Mouse (Mus musculus) layer of hippocampus, adult 9-10 months (tissue): ENCODE measurements around the gene Myl3.

ENCODE experiments used
- DNase-seq: peaks from one replicate; pipeline ENCODE4 v3.0.0; 2022; ENCODE audit warnings: low spot score

The Myl3 gene

DNA sequence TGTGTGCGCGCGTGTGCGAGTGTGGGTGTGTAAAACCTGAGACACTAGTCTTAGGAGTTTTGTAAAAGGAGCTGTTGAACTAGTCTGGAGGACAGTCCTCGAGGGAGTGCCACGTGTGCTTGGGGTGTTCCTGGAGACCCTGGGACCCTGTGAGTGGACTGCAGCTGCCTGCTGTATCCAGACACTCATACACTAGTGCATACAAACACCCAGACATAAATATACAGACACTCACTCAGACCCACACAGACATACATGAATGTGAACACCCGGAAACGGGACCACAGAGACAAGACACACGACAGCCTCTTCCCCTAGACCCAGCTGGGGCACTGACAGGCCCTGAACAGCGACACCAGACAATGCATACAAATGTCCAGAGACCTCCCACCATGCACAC lies 21.1 kb downstream of the Myl3 start:
- no peak for DNase-seq

- DNase-seq = no peak
Measured at GRCm38 (mm10) chr9:110763405-110763804, 21.7 kb downstream of the Myl3 start.

DNA sequence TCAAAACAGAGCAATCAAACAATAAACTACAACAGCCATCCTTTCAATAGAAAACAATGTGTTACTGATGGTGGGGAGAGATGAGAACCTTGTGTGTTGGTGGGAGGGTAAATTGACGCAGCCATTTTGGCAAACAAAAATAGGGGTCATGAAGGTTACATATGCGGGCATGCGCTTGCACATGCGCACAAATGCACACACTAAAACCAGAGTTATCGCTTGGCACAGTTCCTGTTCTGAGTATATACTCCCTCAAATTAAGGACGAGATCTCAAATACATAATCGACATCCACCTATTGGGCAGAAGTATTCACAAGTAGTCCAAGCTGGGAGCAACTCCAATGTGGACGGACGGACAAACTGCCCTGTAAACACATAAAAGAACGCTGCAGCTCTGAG lies 30.7 kb downstream of the Myl3 start:
- no peak for DNase-seq

DNA sequence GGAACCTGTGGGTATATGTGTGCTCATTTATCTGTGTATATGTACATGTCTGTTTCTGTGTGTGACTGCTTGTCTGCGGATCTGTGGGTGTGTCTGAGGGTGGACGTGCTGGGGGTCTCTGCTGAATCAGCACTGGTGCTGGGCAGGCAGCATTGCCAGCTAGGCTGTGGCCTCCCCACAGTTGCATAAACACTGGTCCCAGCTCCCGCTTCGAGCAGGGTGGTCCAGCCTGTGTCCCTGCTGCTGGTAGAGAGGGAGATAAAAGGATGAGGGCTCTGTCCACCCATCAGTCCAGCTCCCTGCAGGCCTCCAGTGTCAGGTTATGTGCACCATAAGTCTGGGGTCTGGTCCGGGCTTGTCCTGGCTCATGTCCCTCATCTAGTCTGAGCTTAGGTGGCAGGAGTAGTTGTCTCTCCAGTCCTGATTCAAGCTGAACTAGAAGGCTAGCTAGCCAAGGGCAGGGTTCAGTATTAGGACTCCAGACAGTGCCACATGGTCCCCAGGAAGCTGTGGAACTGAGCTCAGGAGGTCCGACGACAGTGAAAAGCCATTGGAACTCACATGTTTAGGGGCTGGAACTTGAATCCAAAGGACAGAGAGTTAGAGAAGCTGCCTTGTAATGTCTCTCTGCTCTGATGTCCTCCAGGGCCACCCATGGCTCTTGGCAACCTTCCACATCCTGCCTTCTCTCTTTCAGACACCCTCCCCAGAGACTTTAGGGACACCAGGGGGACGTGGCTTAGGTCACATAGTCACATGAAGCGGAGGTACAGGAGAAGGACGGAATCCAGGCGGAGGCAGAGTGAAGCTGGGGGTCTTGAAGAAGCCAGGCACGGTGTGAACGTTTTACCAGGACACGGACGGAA lies 33.0 kb downstream of the Myl3 start:
- no peak for DNase-seq

DNA sequence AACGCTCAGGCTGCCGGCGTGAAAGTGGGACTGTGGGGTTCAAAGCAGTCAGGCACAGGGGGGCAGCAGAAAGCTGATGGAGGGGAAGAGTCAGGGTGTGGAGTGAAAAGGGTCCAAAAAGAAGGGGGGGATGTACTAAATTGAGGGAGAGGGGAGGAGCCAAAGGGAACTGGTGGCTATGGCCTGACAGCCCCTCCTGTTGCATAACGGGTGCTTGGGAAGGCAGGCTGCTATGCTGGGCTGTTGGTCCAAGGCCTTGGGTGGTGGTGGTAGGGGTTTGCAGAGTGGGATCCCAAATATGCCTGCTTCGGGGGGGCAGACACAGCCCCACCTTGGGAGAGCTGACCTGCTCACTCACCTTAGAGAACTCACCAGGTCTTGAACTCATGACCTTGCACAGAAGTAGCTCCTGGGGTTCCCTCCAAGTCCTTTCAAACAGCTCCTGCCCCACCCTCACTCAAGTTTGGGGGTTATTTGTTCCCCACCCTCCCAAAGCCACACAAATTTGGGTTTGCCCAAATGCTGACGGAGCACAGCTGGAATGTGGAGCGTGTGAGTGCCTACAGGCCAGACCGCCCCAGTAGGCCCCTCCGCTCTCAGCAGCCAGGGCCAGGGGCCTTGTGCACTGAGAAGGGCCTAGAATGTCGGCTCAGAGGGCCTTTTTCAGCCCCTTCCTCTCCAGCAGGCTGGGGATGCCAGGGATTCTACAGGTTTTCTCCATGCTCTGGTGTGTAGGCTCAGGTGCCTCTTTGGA lies 33.8 kb downstream of the Myl3 start:
- DNase-seq = no peak

GRCm38 (mm10) chr9:110778100-110778499 lies 36.4 kb downstream of the Myl3 start:
- no peak for DNase-seq

DNA sequence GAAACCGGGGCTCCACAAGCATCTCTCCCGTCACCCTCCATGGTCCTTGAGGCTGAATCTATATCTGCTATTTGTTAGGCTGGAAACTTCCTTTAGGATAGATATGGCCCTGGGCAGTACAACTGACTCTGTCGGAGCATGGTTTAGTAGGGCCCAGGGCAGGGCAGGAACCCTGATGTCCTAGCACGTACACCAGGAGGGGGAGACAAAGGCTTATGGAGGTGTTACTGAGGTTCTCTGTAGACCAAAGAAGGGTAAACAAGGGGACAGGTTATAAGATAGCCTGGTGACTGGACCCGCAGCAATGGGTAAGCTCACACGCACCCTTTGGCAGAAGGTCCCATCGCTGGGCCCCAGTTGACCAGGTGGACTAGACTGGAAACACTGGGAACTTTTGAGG lies 36.9 kb downstream of the Myl3 start:
- DNase-seq = no peak

GRCm38 (mm10) chr9:110779242-110779913 lies 37.7 kb downstream of the Myl3 start:
- DNase-seq = no peak

DNA sequence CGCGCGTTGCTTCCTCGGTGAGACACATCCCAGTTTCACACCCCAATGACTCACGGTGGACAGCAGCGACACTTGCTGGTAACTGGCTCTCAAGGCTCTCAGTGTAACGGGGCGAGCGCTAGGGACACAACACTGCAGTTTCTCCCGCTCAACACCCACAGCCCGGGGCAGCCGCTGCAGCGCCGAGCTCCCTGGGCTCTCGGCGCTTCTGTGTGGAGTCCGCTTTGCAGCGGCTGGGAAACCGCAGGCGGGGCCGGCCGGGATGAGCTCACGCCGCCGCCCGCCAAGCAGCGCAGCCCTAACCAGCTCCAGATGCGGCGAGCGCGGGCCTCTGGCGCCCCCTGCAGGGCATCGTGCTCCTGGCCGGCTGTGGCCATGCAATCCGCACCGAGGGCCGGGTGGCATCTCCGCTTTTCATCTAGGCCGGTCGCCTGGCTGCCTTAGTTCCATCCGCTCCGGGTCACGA lies 39.6 kb downstream of the Myl3 start:
- peak; percentile 77 for DNase-seq

DNA sequence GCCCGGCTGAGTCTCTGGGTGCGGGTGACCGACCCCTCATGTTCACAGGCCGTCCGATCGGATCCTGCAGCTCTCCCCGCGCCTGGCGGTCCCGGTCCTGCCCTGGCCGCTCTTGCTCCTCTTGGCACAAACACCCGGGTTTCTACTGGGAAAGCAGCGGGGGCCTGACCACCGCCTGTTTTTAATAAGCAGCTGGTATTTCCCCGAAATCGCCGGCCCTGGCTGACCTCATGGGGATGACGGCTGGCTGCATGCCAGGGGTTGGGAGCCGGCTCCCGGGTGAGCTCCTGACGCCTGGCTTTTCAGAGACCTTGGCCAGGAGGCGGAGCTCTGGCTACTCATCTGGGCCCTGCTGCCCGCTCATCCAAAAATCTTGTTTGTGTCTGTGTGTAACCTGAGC lies 40.1 kb downstream of the Myl3 start:
- peak; percentile 35 for DNase-seq

DNA sequence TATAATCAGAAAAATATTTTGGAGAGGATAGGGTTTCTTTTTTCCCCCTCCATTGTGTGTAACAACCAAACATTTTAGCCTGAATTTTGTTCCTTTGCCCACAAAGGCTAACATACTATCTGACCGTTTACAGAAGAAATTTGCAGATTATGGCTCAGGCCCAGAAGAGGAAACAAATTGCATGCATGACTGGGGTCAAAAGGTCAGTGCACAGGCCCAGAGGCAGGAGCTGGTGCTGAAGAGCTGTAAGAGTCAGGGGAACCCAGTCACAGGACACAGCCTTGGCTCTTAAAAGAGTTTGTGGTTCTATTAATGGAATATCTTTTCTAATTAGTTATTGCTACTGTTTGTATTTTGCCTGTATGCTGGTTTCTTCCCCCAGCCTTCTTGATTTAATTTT lies 42.0 kb downstream of the Myl3 start:
- no peak for DNase-seq

DNA sequence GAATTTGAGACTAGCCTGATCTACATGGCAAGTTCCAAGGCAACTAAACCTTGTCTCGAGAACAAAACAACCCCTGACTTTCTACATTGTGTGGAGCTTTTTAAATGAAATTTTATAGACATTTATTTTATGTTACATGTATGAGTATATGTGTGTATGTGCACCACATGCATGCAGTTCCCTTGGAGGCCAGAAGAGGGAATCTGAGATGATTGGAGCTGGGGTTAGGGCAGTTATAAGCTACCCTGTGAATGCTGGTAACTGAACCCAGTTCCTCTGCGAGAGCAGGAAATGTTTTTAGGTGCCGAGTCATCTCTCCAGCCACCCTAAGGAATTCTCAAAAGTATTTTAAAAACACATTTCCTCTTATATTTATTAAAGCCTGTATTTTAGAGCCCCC lies 46.5 kb downstream of the Myl3 start:
- DNase-seq = no peak

- no peak for DNase-seq
Measured at GRCm38 (mm10) chr9:110790462-110790861, 48.8 kb downstream of the Myl3 start.

DNA sequence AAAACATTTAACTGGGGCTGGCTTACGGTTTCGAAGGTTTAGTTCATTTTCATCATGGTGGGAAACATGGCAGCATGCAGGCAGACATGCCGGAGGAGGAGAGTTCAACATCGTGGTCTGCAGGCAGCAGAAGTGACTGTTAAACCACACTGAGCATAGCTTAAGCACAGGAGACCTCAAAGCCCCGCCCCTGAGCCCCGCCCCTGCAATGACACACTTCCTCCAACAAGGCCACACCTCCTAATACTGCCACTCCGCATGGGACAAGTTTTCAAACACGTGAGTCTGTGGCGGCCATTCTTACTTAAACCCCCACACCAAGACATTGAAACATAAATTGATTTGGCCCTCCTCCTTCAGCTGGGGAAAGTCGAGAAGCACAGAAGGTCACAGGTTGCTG lies 55.4 kb downstream of the Myl3 start:
- no peak for DNase-seq

GRCm38 (mm10) chr9:110797866-110798265 lies 56.2 kb downstream of the Myl3 start, which contains the start of gene Prss42:
TSS of gene Prss42 (plus strand) at chr9:110798166.
- DNase-seq = no peak

GRCm38 (mm10) chr9:110800834-110801479 lies 59.3 kb downstream of the Myl3 start:
- DNase-seq = no peak

GRCm38 (mm10) chr9:110803294-110803693 lies 61.6 kb downstream of the Myl3 start:
- no peak for DNase-seq

DNA sequence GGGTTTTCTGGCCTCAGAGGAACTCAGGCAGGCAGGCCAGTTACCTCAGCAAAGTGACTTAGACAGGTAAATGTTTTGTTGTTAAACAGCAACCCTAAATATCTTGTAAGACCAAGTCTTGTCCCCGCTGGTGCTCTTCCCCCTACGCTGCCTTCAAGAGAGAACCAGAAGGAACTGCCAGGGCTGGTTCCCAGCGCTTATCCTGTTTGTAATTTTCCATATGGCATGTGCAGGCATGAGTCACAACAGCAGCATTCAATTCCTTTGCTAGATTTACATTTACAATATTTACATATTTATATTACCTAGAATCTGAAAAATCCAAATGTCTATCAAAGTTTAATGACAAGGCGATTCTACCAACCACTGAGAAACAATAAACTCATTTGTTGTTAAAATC lies 68.4 kb downstream of the Myl3 start:
- no peak for DNase-seq

- DNase-seq = no peak
Measured at GRCm38 (mm10) chr9:110813789-110814188, 72.1 kb downstream of the Myl3 start, which contains the start of gene Prss44. TSS of gene Prss44 (plus strand) at chr9:110813994.
